Mouse (Mus musculus) MEL-GATA-1-ER (cell line): ENCODE data around the gene Hspa14.

Experiments
- DNase-seq: peaks from one replicate; pipeline ENCODE4 v3.0.0-alpha.2; 2012; ENCODE audit warnings: low read depth; ENCODE audit errors: extremely low read depth

The Hspa14 gene

GRCm38 (mm10) chr2:3512552-3513454 is at the start of gene Hspa14, which contains the start of the genes Gm45902 and Cdnf:
Hspa14 (minus strand) TSS chr2:3512814.
Gm45902 (minus strand) TSS chr2:3512790.
Cdnf (plus strand) TSS chr2:3513030.
- peak; percentile 98 for DNase-seq

- DNase-seq = peak; percentile 30
Measured at GRCm38 (mm10) chr2:3546588-3546987, 34.0 kb upstream of the Hspa14 start.

- peak; percentile 24 for DNase-seq
Measured at GRCm38 (mm10) chr2:3546055-3546454, 33.4 kb upstream of the Hspa14 start.

- no peak for DNase-seq
Measured at GRCm38 (mm10) chr2:3541307-3542079, 28.9 kb upstream of the Hspa14 start.

GRCm38 (mm10) chr2:3526288-3526687 is 13.7 kb upstream of the Hspa14 start:
- no peak for DNase-seq

GRCm38 (mm10) chr2:3522558-3522957 is 9.9 kb upstream of the Hspa14 start:
- DNase-seq = no peak

- peak; percentile 41 for DNase-seq
Measured at GRCm38 (mm10) chr2:3512076-3512475, 538 bp downstream of the Hspa14 start.

GRCm38 (mm10) chr2:3500886-3501285 is 11.7 kb downstream of the Hspa14 start:
- DNase-seq = peak; percentile 5

- no peak for DNase-seq
Measured at GRCm38 (mm10) chr2:3499543-3499942, 13.1 kb downstream of the Hspa14 start.

GRCm38 (mm10) chr2:3493833-3494409 is 18.7 kb downstream of the Hspa14 start:
- no peak for DNase-seq

GRCm38 (mm10) chr2:3489816-3490215 is 22.8 kb downstream of the Hspa14 start:
- no peak for DNase-seq

GRCm38 (mm10) chr2:3480239-3480638 is 32.4 kb downstream of the Hspa14 start:
- peak; percentile 51 for DNase-seq

- DNase-seq = no peak
Measured at GRCm38 (mm10) chr2:3475746-3476251, 36.8 kb downstream of the Hspa14 start.

GRCm38 (mm10) chr2:3474861-3475283 is 37.7 kb downstream of the Hspa14 start, which contains the start of gene Suv39h2:
Suv39h2 (minus strand) TSS chr2:3475031.
- DNase-seq = peak; percentile 71

- peak; percentile 38 for DNase-seq
Measured at GRCm38 (mm10) chr2:3474361-3474805, 38.2 kb downstream of the Hspa14 start.

GRCm38 (mm10) chr2:3473891-3474290 is 38.7 kb downstream of the Hspa14 start:
- DNase-seq = peak; percentile 39

GRCm38 (mm10) chr2:3456590-3456989 is 56.0 kb downstream of the Hspa14 start:
- DNase-seq = no peak

GRCm38 (mm10) chr2:3453096-3453495 is 59.5 kb downstream of the Hspa14 start:
- no peak for DNase-seq

GRCm38 (mm10) chr2:3449431-3449830 is 63.2 kb downstream of the Hspa14 start:
- no peak for DNase-seq

- no peak for DNase-seq
Measured at GRCm38 (mm10) chr2:3445984-3446383, 66.6 kb downstream of the Hspa14 start.

GRCm38 (mm10) chr2:3444206-3444605 is 68.4 kb downstream of the Hspa14 start:
- no peak for DNase-seq
